Mouse (Mus musculus): ENCODE data around the gene Popdc2. TPM values are rescaled to one million over a fixed set of nuclear protein-coding genes. Genes with fewer than 3 reads are reported as not detected.

Gene Popdc2
- 0.65 TPM for polyA plus RNA-seq (2015; fragmentation: Illumina TruSeq; extraction: RNeasy Lipid Tissue Mini Kit (QIAGEN cat#74804); ENCODE audit: insufficient read depth, low replicate concordance)

GRCm38 (mm10) chr16:38361933-38362332 is at the start of gene Popdc2:
Gene Popdc2, plus strand, starts transcription at chr16:38362209.

GRCm38 (mm10) chr16:38341396-38342324 is 20.3 kb upstream of the Popdc2 start, which contains the start of gene Maats1:
Gene Maats1, minus strand, starts transcription at chr16:38342143.

GRCm38 (mm10) chr16:38346529-38347325 is 15.3 kb upstream of the Popdc2 start, which contains the start of the genes Cox17 and Gm21987:
Gene Cox17, plus strand, starts transcription at chr16:38346991.
Gene Gm21987, plus strand, starts transcription at chr16:38347040.

Other genes starting within 250 kb of the Popdc2 start
- gene Nr1i2, start 67.4 kb upstream of the Popdc2 start, polyA plus RNA-seq (2015; fragmentation: Illumina TruSeq; extraction: RNeasy Lipid Tissue Mini Kit (QIAGEN cat#74804); ENCODE audit: insufficient read depth, low replicate concordance) = not detected
- not detected for gene Maats1, start 20.1 kb upstream of the Popdc2 start, polyA plus RNA-seq (2015; fragmentation: Illumina TruSeq; extraction: RNeasy Lipid Tissue Mini Kit (QIAGEN cat#74804); ENCODE audit: insufficient read depth, low replicate concordance)
- 89.6 TPM for gene Cox17, start 15.2 kb upstream of the Popdc2 start, polyA plus RNA-seq (2015; fragmentation: Illumina TruSeq; extraction: RNeasy Lipid Tissue Mini Kit (QIAGEN cat#74804); ENCODE audit: insufficient read depth, low replicate concordance)
- gene Gm21987, start 15.2 kb upstream of the Popdc2 start, polyA plus RNA-seq (2015; fragmentation: Illumina TruSeq; extraction: RNeasy Lipid Tissue Mini Kit (QIAGEN cat#74804); ENCODE audit: insufficient read depth, low replicate concordance) = not detected
- 1.1 TPM for gene Pla1a, start 70.9 kb downstream of the Popdc2 start, polyA plus RNA-seq (2015; fragmentation: Illumina TruSeq; extraction: RNeasy Lipid Tissue Mini Kit (QIAGEN cat#74804); ENCODE audit: insufficient read depth, low replicate concordance)
- gene Adprh, start 90.5 kb downstream of the Popdc2 start, polyA plus RNA-seq (2015; fragmentation: Illumina TruSeq; extraction: RNeasy Lipid Tissue Mini Kit (QIAGEN cat#74804); ENCODE audit: insufficient read depth, low replicate concordance) = 20.9 TPM
- gene Cd80, start 93.4 kb downstream of the Popdc2 start, polyA plus RNA-seq (2015; fragmentation: Illumina TruSeq; extraction: RNeasy Lipid Tissue Mini Kit (QIAGEN cat#74804); ENCODE audit: insufficient read depth, low replicate concordance) = 22.9 TPM
- 16.8 TPM for gene Timmdc1, start 160.5 kb downstream of the Popdc2 start, polyA plus RNA-seq (2015; fragmentation: Illumina TruSeq; extraction: RNeasy Lipid Tissue Mini Kit (QIAGEN cat#74804); ENCODE audit: insufficient read depth, low replicate concordance)
- gene Poglut1, start 188.0 kb downstream of the Popdc2 start, polyA plus RNA-seq (2015; fragmentation: Illumina TruSeq; extraction: RNeasy Lipid Tissue Mini Kit (QIAGEN cat#74804); ENCODE audit: insufficient read depth, low replicate concordance) = 63.1 TPM
- 51.7 TPM for gene Tmem39a, start 196.5 kb downstream of the Popdc2 start, polyA plus RNA-seq (2015; fragmentation: Illumina TruSeq; extraction: RNeasy Lipid Tissue Mini Kit (QIAGEN cat#74804); ENCODE audit: insufficient read depth, low replicate concordance)